Mouse (Mus musculus): ENCODE measurements at regions not wholly inside any gene's neighbourhood (a gene's known extent, or its start where the extent isn't known, plus 50 kb on each side); places are given as distances from the start of the nearest gene placed in this dataset.

GRCm38 (mm10) chr6:95975994-95976393 lies 137.0 kb upstream of the Fam19a1 start:
- TF ChIP-seq ZC3H11A (IDR thresholded peaks at IDR 0.05; ENCODE audit: borderline replicate concordance, low read depth, low read length) (no peak), MAFK (IDR thresholded peaks at IDR 0.05; ENCODE audit: insufficient read depth, low read depth, low read length) (no peak), ZNF384 (IDR thresholded peaks at IDR 0.05; ENCODE audit: low read depth, low read length) (no peak)
